ENCODE assay signal across 10 mouse cellular contexts in the genomic region with DNA sequence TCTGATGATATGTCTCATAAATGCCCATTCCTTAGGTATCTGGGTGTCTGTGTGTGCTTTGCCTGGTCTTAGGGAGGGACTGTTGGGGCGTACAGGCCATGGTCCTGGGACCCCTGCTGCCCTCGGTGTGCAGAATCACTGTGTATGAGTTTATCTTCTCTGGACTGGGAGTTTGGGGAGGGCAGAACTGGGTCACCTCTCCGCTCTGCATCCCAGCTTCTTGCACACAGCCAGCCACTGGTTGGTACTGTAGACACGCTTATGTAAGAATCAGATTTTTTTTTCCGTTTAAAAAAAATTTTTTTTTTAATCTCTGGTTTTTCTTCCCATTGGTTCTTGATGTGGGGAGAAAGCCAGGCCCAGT.
DNase-seq lines count a peak whose midpoint lies in the region; ATAC-seq and TF ChIP-seq lines count a peak whose summit lies in the region.
"Had no signal": no experiment of that assay in that cellular context is flagged by ENCODE, and none has a peak within 500 bp of the region (broad histone marks: within the 10 kb centered on the region; RNA-seq: fewer than 3 reads in every experiment).

No protein-coding gene starts in this region.

- H3K4me3 ChIP-seq in heart, postnatal 0 days (ENCODE audit: low read depth, low read length): peak overlapping the region; percentile 43
- H3K4me3 ChIP-seq in embryonic facial prominence, embryonic 13.5 days: peak overlapping the region; percentile 34
- H3K4me3 ChIP-seq in hindbrain, embryonic 16.5 days (ENCODE audit: low read length): peak overlapping the region; percentile 24; the same call in 1 of the 2 replicates
- peak overlapping the region; percentile 30 for H3K4me3 ChIP-seq in midbrain, embryonic 14.5 days (replicated peaks; ENCODE audit: low read depth, low read length)

- intact Hi-C loops in left cerebral cortex, postnatal 14 days (cut with DNase I): no loop called here

- no peak for ATAC-seq in heart, postnatal 0 days (ENCODE audit: insufficient read depth, low read depth)
- ATAC-seq in embryonic facial prominence, embryonic 13.5 days (ENCODE audit: insufficient number of reproducible peaks, insufficient read depth, low FRiP score, low TSS enrichment, low read depth): no peak
- peak; percentile 31 for ATAC-seq in hindbrain, embryonic 16.5 days
- ATAC-seq in midbrain, embryonic 14.5 days (ENCODE audit: low FRiP score, low TSS enrichment): 0 out of 2 replicates have a peak, but pooled peaks have one; percentile 29

- 35% methylated on average over 5 of the region's 5 CpGs for WGBS in heart, postnatal 0 days
- WGBS in embryonic facial prominence, embryonic 13.5 days: 52% methylated on average over 5 of the region's 5 CpGs
- 58% methylated on average over 5 of the region's 5 CpGs for WGBS in hindbrain, embryonic 16.5 days
- WGBS in midbrain, embryonic 14.5 days: 50% methylated on average over 5 of the region's 5 CpGs

- no peaks in the 10 kb centered on the region for H3K36me3 ChIP-seq in heart, postnatal 0 days (replicated peaks; ENCODE audit: control insufficient read depth, insufficient read depth, low read length)
- peaks cover 15% of the 10 kb centered on the region for H3K36me3 ChIP-seq in embryonic facial prominence, embryonic 13.5 days
- H3K36me3 ChIP-seq in hindbrain, embryonic 16.5 days (ENCODE audit: control insufficient read depth, insufficient read depth, low read length): no peaks in the 10 kb centered on the region
- 0 out of 2 replicates have a peak, but pooled peaks cover 3% of the 10 kb centered on the region for H3K36me3 ChIP-seq in midbrain, embryonic 14.5 days (ENCODE audit: control insufficient read depth, insufficient read depth, low read length)
- H3K36me3 ChIP-seq: G1E had no signal

- H3K9ac ChIP-seq in heart, postnatal 0 days (replicated peaks; ENCODE audit: low read depth, low read length): peak overlapping the region; percentile 53
- H3K9ac ChIP-seq in embryonic facial prominence, embryonic 13.5 days: peak overlapping the region; percentile 46; the same call in 1 of the 2 replicates
- peak overlapping the region; percentile 50 for H3K9ac ChIP-seq in hindbrain, embryonic 16.5 days (ENCODE audit: low read depth, low read length)
- H3K9ac ChIP-seq in midbrain, embryonic 14.5 days (replicated peaks; ENCODE audit: low read length): peak overlapping the region; percentile 50

- no peak overlapping the region; the same call in 1 of the 2 replicates for H3K27ac ChIP-seq in heart, postnatal 0 days (ENCODE audit: low read depth)
- H3K27ac ChIP-seq in embryonic facial prominence, embryonic 13.5 days: peak overlapping the region; percentile 65
- H3K27ac ChIP-seq in hindbrain, embryonic 16.5 days (ENCODE audit: low read depth, low read length): peak overlapping the region; percentile 77
- peak overlapping the region; percentile 89 for H3K27ac ChIP-seq in midbrain, embryonic 14.5 days (replicated peaks; ENCODE audit: low read depth, low read length)

- no peak for TF ChIP-seq EP300 in heart, postnatal 0 days (IDR thresholded peaks at IDR 0.05; ENCODE audit: low read depth)

- no peaks in the 10 kb centered on the region for H3K27me3 ChIP-seq in heart, postnatal 0 days (ENCODE audit: control insufficient read depth, insufficient read depth, low read length)
- H3K27me3 ChIP-seq in embryonic facial prominence, embryonic 13.5 days: no peaks in the 10 kb centered on the region
- H3K27me3 ChIP-seq in hindbrain, embryonic 16.5 days (replicated peaks; ENCODE audit: control insufficient read depth, insufficient read depth, low read length): no peaks in the 10 kb centered on the region
- no peaks in the 10 kb centered on the region for H3K27me3 ChIP-seq in midbrain, embryonic 14.5 days (ENCODE audit: control insufficient read depth, insufficient read depth, low read length)

- no peaks in the 10 kb centered on the region for H3K9me3 ChIP-seq in heart, postnatal 0 days (replicated peaks; ENCODE audit: control insufficient read depth, low read length)
- no peaks in the 10 kb centered on the region for H3K9me3 ChIP-seq in embryonic facial prominence, embryonic 13.5 days
- H3K9me3 ChIP-seq in hindbrain, embryonic 16.5 days (ENCODE audit: control insufficient read depth, low read length): no peaks in the 10 kb centered on the region
- H3K9me3 ChIP-seq in midbrain, embryonic 14.5 days (ENCODE audit: control insufficient read depth, low read length): no peaks in the 10 kb centered on the region
- H3K9me3 ChIP-seq: G1E had no signal

- no peak for DNase-seq in heart, postnatal 0 days (ENCODE audit: low spot score)
- DNase-seq in heart, adult 9 months (ENCODE audit: low spot score in 2 of 2): no peak
- DNase-seq in midbrain, embryonic 14.5 days: no peak
- DNase-seq in ovary, adult 18-20 months (ENCODE audit: low spot score): no peak
- DNase-seq in left cerebral cortex, postnatal 14 days (ENCODE audit: low spot score in 2 of 2): no peak
- no peak for DNase-seq in B cell, adult 2 months
- DNase-seq: gastrocnemius, postnatal 36 days had no signal

- H3K4me1 ChIP-seq in heart, postnatal 0 days (ENCODE audit: control insufficient read depth, insufficient read depth): peaks cover 12% of the 10 kb centered on the region
- peaks cover 62% of the 10 kb centered on the region for H3K4me1 ChIP-seq in embryonic facial prominence, embryonic 13.5 days
- peaks cover 17% of the 10 kb centered on the region for H3K4me1 ChIP-seq in hindbrain, embryonic 16.5 days (ENCODE audit: control insufficient read depth, insufficient read depth, low read depth, low read length)
- peaks cover 30% of the 10 kb centered on the region for H3K4me1 ChIP-seq in midbrain, embryonic 14.5 days (ENCODE audit: control insufficient read depth, insufficient read depth, low read length)

- peak overlapping the region; percentile 74 for H3K4me2 ChIP-seq in heart, postnatal 0 days (ENCODE audit: low read depth, low read length)
- peak overlapping the region; percentile 60 for H3K4me2 ChIP-seq in embryonic facial prominence, embryonic 13.5 days
- peak overlapping the region; percentile 60 for H3K4me2 ChIP-seq in hindbrain, embryonic 16.5 days (ENCODE audit: low read length)
- H3K4me2 ChIP-seq in midbrain, embryonic 14.5 days (ENCODE audit: low read length): peak overlapping the region; percentile 54

- no peak for TF ChIP-seq CTCF in heart, postnatal 0 days (IDR thresholded peaks at IDR 0.05; ENCODE audit: low read depth)

Comparison
In these comparisons a context has a peak if more than half of its experiments do, and no peak if none do; other contexts are left out.
1. ATAC-seq: peak in hindbrain, embryonic 16.5 days (single experiment) and midbrain, embryonic 14.5 days (single experiment); none in heart, postnatal 0 days (single experiment) and embryonic facial prominence, embryonic 13.5 days (single experiment).
2. Peak in every context shown above with its lines, with median percentiles within 50 percentile points of each other: H3K4me2 ChIP-seq, H3K4me3 ChIP-seq and H3K9ac ChIP-seq.